Mouse (Mus musculus) brown adipose tissue, adult 24 weeks (tissue): ENCODE data around the gene Gcgr. TPM values are rescaled to one million over a fixed set of nuclear protein-coding genes. Genes with fewer than 3 reads are reported as not detected.
"Not testable (repeated sequence)": the region's sequence is repeated elsewhere in the genome, so short reads cannot be mapped to it uniquely, and the experiment has no call there.

Source experiments
- H3K27ac ChIP-seq: fragments of 200-500 bp; replicated peaks from 2 replicates; pipeline ENCODE4 v1.5.1; 2012; ENCODE audit warnings: low read depth, mild to moderate bottlenecking, low read length
- H3K4me1 ChIP-seq: fragments of 200-500 bp; 2 replicates; pipeline ENCODE4 v1.6.1; 2012; ENCODE audit warnings: low read length, mixed read lengths; ENCODE audit not compliant: control insufficient read depth, insufficient read depth, insufficient read length
- H3K4me3 ChIP-seq: fragments of 200-500 bp; 2 replicates; pipeline ENCODE4 v1.5.1; 2012; ENCODE audit warnings: low read depth, mild to moderate bottlenecking, low read length, moderate library complexity; ENCODE audit not compliant: insufficient read depth
- polyA plus RNA-seq: library from polyadenylated mRNA; stranded (reverse); fragments of >200 nt; gene quantifications from 2 replicates; pipeline ENCODE4 v1.2.4, GENCODE M21; 2012; ENCODE audit not compliant: missing spikeins, insufficient read depth, insufficient read length

Gcgr gene
- polyA plus RNA-seq, 1 experiment, result not detected

- no peak overlapping the region for H3K27ac ChIP-seq
Observed at GRCm38 (mm10) chr11:120498226-120498625, 32.3 kb upstream of the Gcgr start.

GRCm38 (mm10) chr11:120498891-120499290 is 31.6 kb upstream of the Gcgr start:
- H3K27ac ChIP-seq, result no peak overlapping the region
- H3K4me3 ChIP-seq, result no peak overlapping the region
- no peaks in the 10 kb centered on the region; the same call in 1 of the 2 replicates for H3K4me1 ChIP-seq

More at GRCm38 (mm10) chr11:120498226-120498625, 32.3 kb upstream of the Gcgr start:
- no peaks in the 10 kb centered on the region; the same call in 1 of the 2 replicates for H3K4me1 ChIP-seq
- H3K4me3 ChIP-seq, result no peak overlapping the region

- no peak overlapping the region for H3K27ac ChIP-seq
- no peaks in the 10 kb centered on the region; the same call in 1 of the 2 replicates for H3K4me1 ChIP-seq
- H3K4me3 ChIP-seq, result no peak overlapping the region
Observed at GRCm38 (mm10) chr11:120499894-120500293, 30.6 kb upstream of the Gcgr start.

- Histone ChIP-seq H3K4me3 (no peak overlapping the region), H3K27ac (no peak overlapping the region), H3K4me1 (no peaks in the 10 kb centered on the region; the same call in 1 of the 2 replicates)
Observed at GRCm38 (mm10) chr11:120500357-120500756, 30.1 kb upstream of the Gcgr start.

- Histone ChIP-seq H3K27ac (no peak overlapping the region), H3K4me3 (no peak overlapping the region), H3K4me1 (no peaks in the 10 kb centered on the region; the same call in 1 of the 2 replicates)
Observed at GRCm38 (mm10) chr11:120501018-120501417, 29.5 kb upstream of the Gcgr start.

GRCm38 (mm10) chr11:120501701-120502100 is 28.8 kb upstream of the Gcgr start:
- no peak overlapping the region for H3K27ac ChIP-seq
- no peak overlapping the region for H3K4me3 ChIP-seq
- no peaks in the 10 kb centered on the region; the same call in 1 of the 2 replicates for H3K4me1 ChIP-seq

DNA sequence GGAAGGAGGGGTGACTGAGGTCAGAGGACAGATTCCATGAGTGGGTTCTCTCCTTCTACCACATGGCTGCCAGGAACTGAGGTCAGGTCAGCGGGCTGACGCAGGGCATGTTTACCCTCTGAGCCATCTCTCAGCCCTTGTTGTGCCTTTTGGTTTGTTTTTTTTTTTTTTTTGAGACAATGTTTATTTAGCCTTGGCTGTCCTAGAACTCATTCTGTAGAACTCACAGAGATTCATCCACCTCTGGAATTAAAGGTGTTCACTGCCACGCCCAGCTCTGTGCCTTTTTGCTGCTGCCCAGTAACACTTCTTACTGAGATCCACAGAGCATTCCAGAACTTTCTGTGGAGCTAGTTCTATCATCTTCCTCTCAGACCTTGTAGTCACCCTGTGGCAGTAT is 24.8 kb upstream of the Gcgr start:
- Histone ChIP-seq H3K4me1 (peaks cover 2% of the 10 kb centered on the region; the same call in 1 of the 2 replicates), H3K27ac (no peak overlapping the region), H3K4me3 (no peak overlapping the region)

DNA sequence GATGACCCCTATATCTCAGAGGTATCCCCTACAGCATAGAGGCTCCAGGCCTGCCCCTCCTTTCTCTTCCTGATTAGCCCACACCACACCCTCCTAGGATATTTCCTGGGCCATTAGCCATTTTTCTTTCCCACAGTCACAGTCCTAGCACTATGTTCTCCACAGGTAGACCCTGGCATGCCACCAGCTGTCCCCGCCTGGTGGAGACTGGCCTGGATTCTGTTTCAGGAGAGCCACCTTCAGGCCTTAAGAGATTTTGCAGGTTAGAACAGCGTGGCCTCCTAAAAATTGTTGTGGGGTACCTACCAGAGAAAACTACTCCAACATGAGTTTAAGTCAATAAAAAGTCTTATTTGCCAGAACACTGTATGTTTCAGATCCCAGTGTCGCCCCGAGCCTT is 23.6 kb upstream of the Gcgr start:
- H3K27ac ChIP-seq, result no peak overlapping the region
- H3K4me3 ChIP-seq, result no peak overlapping the region
- H3K4me1 ChIP-seq, result peaks cover 2% of the 10 kb centered on the region; the same call in 1 of the 2 replicates

DNA sequence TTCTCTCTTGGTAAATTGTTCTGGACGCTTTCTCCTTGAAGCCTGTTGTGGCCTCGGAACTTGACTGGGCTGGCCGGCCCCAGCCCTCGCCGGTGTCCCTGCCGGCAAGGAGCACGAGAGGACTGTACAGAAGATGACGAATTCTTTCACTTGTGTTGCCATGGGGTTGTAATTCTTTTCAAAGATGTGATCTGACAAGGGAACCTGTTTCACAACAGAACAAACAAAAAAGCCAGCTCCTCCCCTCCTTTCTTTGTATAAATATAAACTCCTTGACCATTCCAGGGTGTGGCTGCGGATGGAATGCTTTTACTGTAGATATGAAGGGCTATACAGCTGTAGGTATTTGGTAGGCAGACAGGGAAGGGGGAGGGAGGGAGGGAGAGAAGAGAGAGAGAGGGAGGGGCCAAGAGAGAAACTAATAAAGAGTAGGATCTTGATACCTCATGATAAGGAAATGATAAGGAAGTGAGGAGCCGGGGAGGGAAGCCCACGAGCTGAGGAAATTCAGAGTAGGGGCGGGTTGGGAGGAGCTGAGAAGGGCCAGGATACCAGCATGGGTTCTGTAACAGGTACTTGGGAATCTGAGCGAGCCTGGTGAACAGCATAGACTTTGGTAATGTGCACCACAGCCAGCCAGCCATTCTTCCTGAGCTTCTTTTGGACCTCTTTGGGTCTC is 22.7 kb upstream of the Gcgr start:
- Histone ChIP-seq H3K27ac (no peak overlapping the region), H3K4me3 (no peak overlapping the region), H3K4me1 (peaks cover 2% of the 10 kb centered on the region; the same call in 1 of the 2 replicates)

DNA sequence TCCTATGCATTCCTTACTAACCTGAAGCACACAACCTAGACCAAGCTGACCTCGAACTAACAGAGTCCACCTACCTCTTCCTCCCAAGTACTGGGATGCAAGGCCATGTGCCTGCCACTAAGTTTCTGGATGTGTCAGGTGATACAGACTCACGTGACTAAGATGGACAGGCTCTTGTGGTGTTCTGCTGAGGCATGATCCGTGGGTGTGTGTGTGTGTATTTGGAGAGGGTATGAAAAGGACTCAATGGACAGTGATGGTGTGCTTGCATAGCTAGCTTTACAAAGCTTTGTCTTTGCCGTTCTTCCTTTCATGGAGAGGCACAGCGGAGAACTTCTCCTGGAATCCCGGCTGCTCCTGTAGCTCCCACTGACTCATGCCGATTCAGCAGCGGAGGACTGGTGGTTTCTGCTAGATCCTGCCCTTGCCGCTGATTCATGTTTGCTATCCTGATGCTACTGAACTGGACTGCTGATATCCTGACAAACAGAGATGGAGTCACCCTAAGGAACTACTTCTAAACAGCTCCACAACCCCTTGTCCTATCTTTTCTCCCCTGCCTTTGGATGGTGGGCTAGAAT is 22.1 kb upstream of the Gcgr start:
- no peak overlapping the region for H3K27ac ChIP-seq
- H3K4me3 ChIP-seq, result no peak overlapping the region
- H3K4me1 ChIP-seq, result peaks cover 2% of the 10 kb centered on the region; the same call in 1 of the 2 replicates

DNA sequence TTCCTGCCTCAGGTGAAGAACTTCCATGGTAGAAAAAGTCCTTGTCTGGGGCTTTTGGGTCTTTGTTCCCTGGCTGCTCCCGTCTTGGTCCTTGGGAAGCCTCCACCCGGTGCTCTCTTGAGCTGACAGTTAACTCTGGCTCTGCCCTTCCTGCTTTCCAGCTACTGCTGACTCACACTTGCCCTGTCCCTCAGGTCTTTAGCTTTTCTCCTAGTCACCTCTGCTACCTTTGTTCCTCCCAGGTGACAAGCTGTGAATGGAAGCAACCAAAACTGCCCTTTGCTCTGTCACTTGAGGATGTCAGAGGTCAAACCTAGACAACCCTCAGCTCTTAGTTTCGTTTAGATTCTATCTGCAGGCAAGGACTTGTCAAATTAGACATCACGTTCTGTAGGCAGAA is 20.6 kb upstream of the Gcgr start:
- Histone ChIP-seq H3K27ac (peak overlapping the region; percentile 41; the same call in 1 of the 2 replicates), H3K4me3 (peak overlapping the region; percentile 36; the same call in 1 of the 2 replicates), H3K4me1 (peaks cover 2% of the 10 kb centered on the region; the same call in 1 of the 2 replicates)

DNA sequence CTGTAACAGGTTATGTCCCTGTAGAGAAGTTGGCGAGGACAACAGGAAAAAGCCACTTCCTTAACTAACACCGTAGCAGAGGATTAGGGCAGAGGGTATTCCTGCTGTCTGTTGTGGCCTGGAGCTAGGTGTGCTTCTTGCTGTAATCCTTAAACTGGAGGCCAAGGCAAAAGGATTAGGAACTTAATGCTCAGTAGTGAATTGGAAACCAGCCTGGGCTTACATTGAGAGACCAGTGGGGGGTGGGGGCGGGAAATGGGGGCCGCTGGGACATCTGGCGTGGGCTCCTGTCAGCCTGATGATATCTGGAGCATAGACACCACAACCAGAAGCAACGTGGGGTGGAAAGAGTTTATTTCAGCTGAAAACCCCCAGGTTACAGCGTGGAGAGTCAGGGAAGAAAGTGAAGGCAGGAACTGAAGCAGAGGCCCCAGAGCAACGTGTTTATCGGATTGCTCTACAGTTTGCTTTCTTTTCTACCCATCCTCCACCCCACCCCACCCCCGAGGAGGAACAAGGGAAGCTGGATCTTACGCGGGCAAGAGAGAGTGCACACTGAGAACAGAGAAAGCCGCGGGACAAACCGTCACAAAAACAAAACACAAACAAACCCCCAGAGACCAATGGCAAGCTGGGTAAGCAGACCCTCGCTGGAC is 20.0 kb upstream of the Gcgr start:
- H3K4me3 ChIP-seq, result peak overlapping the region; percentile 36
- H3K4me1 ChIP-seq, result peaks cover 2% of the 10 kb centered on the region; the same call in 1 of the 2 replicates
- peak overlapping the region; percentile 41; the same call in 1 of the 2 replicates for H3K27ac ChIP-seq

GRCm38 (mm10) chr11:120512790-120513453 is 17.6 kb upstream of the Gcgr start:
- Histone ChIP-seq H3K4me3 (no peak overlapping the region), H3K27ac (no peak overlapping the region), H3K4me1 (peaks cover 2% of the 10 kb centered on the region; the same call in 1 of the 2 replicates)

DNA sequence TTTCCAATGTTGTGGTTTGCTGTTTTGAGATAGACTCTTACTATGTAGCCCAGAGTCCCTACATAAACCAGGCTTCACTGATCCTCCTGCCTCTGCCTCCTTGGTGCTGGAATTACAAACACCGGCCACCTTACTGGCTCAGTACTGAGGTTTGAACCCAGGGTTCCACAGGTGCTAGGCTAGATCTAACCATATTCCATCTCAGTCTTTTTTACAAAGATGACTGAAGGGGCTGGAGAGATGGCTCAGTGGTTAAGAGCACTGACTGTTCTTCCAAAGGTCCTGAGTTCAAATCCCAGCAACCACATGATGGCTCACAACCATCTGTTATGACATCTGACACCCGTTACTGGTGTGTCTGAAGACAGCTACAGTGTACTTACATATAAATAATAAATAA is 16.2 kb upstream of the Gcgr start:
- H3K27ac ChIP-seq, H3K4me3 ChIP-seq, H3K4me1 ChIP-seq: not testable (repeated sequence)

DNA sequence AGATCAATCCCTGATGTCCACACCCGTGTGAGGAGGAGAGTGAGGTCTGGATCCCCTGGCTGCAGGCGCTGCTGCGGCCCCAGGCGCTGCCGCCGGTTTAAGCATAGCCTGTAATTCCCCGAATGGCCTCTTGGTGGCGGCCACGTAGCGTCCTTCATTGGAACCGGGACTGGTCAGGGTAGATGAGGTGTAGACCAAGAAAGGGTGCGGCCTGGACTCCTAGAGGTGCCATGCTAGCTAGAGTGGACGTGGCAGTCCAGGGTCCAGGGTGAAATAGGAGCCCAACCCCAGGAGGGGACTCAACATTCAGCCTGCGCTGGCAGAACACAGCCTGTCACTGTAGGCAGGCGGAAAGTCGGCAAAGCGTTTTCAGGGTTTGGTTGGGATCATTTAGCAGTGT is 14.9 kb upstream of the Gcgr start:
- peaks cover 3% of the 10 kb centered on the region; the same call in 1 of the 2 replicates for H3K4me1 ChIP-seq
- no peak overlapping the region for H3K27ac ChIP-seq
- H3K4me3 ChIP-seq, result no peak overlapping the region
